Mouse (Mus musculus) erythroblast, adult 5-6 weeks (primary cell): Measurements from ENCODE around the gene Gm39115. TPM values are rescaled to one million over a fixed set of nuclear protein-coding genes. Genes with fewer than 3 reads are reported as not detected.
"Not testable (repeated sequence)": the region's sequence is repeated elsewhere in the genome, so short reads cannot be mapped to it uniquely, and the experiment has no call there.

Experiments
- ATAC-seq: replicated peaks from 2 replicates; pipeline ENCODE4 v1.8.0; 2016; ENCODE audit warnings: moderate number of reproducible peaks, mild to moderate bottlenecking, moderate TSS enrichment, inconsistent platforms; ENCODE audit not compliant: poor library complexity, low FRiP score, severe bottlenecking
- total RNA-seq, 2 experiments: library from RNA; stranded (forward) in 1 of 2; stranded (reverse) in 1 of 2; fragments of 150-400 nt in 1 of 2; fragments of 200-764, 138-1000 nt in 1 of 2; gene quantifications; 2 replicates each; pipeline versions ENCODE4 v1.2.3 to v1.2.4; 2015 to 2017; ENCODE audit warnings: low replicate concordance in 2 of 2

The Gm39115 gene
- total RNA-seq (2015; ENCODE audit: low replicate concordance) (not detected in 2 replicates), total RNA-seq (2017; ENCODE audit: low replicate concordance) (not detected in 2 replicates)

DNA sequence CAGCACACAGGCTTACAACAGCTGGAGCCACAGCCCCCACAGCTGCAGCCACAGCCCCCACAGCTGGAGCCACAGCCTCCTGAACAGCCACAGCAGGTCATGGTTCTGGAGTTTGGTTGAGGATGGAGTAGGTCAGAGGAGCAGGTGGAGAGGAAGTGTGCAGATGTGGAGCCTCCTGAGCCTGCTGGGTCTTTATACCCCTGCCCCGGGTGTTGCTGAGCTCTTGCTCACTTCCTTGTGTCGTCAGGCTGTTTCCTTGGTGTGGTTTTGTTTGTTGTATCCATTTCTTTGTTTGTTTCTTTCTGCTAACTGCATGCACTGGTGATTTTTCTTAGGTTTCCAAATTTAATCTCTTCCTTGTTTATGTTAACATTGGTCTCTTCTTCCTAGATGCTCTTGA, at the start of gene Gm39115:
Gm39115 (minus strand) TSS at position 101 of the 400 bp plus-strand sequence.
- ATAC-seq: not testable (repeated sequence)

DNA sequence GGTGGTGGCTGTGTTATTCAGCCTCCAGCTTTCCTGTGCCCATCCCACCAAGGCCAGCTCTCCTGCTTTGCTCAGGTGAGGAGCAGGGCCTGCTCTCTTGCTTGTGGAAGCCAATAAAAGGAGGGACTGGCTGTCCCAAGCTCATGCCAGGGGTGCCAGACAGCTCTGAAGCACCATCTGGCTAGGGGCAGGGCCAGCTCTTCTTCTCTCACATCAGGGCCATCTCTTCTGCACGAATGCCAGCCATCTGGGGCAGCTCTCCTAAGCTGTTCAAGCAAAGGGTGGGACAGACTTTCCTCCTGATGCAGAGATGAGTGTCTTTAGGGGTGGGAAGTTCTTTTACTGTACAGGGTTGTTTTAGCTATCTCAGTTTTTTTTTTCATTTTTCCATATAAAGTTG, 45.2 kb upstream of the Gm39115 start:
- no peak for ATAC-seq

DNA sequence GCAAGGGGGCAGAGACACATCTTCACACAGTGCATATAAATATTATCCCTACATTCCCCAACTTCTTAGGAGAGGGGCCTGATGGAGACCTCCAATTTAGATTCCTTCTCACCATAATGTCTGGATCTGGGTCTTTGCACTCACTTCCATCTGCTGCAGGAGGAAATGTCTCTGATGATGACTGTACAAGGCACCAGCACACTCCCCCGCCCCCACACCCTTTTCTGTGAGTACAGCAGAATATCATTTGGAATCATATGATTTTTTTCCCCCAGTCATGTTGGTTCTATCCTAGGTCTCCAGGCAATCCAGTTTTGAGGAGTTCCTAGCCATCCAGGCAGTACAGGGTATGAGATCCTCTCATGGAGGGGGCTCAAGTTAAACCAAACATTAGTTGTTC, 42.9 kb upstream of the Gm39115 start:
- ATAC-seq: no peak

DNA sequence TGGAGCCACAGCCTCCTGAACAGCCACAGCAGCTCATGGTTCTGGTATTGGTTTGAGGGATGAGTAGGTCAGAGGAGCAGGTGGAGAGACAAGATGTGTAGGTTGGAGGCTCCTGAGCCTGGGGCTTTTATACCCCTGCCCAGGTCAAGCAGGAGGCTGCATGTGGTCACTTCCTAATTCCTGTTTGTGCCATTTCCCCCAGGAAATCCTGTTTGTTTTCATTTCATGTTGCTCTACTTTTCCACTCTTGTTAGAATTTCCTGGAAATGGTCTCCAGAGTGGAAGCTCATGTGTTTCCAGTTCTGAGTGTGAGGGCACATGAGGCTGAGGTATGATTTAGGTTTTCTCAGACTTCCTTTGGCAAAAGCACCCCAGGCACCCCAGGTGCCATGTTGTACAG, 40.1 kb upstream of the Gm39115 start, which contains the start of gene Krtap5-2:
Krtap5-2 (minus strand) TSS at position 101 of the 400 bp plus-strand sequence.
- ATAC-seq: not testable (repeated sequence)

DNA sequence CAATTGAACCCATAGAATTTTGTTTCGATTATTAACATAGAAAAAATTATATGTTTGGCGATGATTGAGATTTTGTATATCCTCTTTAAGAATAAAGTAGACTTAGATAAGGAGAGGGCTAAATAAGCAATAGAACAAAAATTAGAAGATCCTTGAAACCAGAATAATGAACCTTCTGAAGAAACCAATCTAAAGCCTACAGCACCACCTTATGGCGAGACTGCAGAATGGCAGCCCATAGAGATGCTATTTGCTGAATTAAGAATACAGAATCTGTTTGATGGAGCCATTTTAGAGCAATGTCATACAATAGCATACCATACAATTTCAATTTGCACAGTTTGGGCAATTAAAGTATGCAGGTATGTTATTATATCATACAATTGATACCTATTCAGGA, 34.0 kb upstream of the Gm39115 start:
- ATAC-seq: peak; percentile 68; the same call in 1 of the 2 replicates

DNA sequence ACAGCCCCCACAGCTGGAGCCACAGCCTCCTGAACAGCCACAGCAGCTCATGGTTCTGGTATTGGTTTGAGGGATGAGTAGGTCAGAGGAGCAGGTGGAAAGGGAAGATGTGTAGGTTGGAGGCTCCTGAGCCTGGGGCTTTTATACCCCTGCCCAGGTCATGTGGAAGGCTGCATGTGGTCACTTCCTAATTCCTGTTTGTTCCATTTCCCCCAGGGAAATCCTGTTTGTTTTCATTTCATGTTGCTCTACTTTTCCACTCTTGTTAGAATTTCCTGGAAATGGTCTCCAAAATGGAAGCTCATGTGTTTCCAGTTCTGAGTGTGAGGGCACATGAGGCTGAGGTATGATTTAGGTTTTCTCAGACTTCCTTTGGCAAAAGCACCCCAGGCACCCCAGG, 29.8 kb upstream of the Gm39115 start, which contains the start of gene Gm4553:
Gm4553 (minus strand) TSS at position 101 of the 400 bp plus-strand sequence.
- not testable (repeated sequence) for ATAC-seq

DNA sequence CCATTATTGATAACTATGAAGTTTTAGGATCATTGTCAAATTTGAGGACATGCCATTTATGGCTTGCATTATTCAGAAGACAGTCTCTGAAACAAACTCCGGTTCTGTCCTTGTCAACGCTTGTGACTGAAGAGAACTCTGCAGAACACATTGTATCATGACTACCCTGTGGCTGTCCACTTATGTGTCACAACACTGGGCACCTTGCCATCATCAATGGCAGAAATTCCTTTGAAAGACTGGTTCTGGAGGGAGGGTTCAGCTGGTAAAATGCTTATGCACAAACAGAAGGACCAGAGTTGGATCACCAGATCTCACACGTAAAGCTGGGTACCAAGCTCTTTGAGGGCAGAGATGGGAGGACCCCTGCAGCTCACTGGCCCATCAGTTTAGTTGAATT, 23.5 kb upstream of the Gm39115 start:
- ATAC-seq: no peak

DNA sequence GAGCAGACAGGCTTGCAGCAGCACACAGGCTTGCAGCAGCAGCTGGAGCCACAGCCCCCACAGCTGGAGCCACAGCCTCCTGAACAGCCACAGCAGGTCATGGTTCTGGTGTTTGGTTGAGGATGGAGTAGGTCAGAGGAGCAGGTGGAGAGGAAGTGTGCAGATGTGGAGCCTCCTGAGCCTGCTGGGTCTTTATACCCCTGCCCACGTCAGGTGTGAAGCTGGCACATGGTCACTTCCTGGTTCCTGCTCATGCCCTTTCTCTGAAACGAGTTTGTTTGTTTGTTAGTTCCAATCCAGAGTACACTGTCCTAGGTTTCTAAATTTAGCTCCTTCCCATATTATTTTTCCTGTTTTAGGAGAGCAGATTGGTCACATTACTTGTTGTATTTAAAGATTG, 21.2 kb upstream of the Gm39115 start, which contains the start of gene Gm29735:
Gm29735 (minus strand) TSS at position 101 of the 400 bp plus-strand sequence.
- not testable (repeated sequence) for ATAC-seq

DNA sequence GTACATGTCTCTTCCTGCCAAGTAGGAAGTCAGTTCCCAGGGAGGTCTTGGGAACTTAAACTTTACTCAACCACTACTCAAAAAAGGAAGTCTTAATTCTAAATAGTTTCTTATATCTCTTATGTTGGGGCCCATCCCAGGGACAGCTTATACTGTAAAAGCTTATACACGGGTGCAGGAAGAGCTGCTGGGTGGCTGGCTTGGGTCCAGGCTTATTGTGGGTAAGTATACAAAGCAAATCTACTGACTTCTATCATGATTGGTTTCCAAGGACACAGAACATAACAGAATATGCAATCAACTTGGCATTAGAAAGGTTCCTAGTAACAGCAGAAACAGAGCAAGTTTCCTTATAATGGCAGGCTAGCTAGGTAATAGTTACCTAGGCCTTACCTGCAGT, 19.5 kb upstream of the Gm39115 start:
- ATAC-seq: no peak

DNA sequence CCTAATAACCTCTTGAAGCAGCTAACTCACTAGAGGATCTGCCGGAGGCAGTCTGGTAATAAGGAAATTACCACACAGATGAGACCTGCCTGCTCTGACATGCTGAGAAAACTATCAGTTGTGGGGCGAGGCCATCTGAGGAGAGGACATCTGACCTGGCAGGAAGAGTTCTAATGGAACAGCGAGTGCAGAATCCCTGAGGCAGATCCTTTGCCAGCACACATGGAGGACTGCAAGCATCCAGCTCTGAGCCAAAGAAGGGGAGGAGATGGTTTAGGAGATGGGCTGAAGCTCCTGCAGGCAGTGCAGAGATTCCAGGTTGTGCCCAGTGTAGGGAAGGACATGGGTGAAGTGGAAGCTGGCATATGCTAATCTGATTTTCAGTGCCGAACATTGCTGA, 16.4 kb upstream of the Gm39115 start:
- no peak for ATAC-seq

DNA sequence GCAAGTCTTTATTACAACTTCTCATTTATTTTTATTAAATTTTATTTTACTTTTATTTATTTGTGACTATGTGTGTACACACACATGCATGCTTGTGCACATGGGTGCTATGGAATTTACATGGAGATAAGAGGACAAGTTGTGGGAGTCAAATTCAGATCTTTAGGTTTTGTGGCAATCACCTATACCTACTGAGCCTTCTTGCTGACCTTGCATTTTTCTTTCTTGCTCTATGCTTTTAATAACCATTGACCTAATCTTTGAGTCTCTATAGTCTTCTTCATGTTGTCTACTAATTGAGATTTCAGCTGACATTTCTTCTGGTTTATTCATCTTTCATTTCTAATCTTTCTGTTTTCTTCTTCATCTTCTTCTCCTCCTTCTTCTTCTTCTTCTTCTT, 12.8 kb upstream of the Gm39115 start:
- ATAC-seq: no peak

DNA sequence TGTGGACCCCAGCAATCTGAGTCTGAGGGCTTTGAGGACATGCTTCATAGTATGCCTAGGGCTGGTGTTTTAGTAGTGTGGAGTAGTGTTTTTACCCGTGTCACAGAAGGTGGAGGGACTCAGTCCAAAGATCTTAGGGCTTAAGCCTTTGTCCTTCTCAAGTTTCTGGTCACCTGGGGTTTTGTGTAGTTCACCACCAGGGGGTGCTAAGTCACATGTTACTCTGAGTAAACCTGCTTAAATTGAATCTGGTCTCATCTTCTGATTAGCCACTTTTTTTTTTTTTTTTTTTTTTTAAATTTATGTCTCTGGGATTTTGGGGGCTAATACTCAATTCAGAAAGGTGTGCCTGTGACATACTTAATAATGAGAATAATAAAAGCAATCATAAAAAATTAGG, 10.2 kb upstream of the Gm39115 start:
- ATAC-seq: no peak

DNA sequence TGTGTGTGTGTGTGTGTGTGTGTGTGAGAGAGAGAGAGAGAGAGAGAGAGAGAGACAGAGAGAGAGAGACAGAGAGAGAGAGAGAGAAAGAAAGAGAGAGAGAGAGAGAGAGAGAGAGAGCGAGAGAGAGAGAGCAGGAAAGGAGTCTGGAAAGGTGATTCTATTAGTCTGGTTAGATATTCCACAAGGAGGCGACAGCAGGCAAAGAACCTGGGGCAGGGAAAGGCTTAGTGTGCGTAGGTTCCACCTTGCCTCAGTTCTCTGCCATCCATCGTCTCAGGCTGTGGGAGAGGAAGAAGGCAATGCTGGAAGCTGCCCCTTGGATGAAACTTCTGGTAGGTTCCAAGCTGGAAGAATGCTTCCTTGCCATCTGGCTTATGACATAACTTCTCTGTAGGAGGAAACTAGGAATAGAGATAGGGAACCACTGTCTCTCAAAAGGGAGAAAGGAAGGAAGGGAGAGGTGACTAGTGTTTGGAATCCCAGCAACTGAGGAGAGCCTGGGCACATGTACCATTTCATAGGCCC, 9.6 kb upstream of the Gm39115 start:
- no peak for ATAC-seq

DNA sequence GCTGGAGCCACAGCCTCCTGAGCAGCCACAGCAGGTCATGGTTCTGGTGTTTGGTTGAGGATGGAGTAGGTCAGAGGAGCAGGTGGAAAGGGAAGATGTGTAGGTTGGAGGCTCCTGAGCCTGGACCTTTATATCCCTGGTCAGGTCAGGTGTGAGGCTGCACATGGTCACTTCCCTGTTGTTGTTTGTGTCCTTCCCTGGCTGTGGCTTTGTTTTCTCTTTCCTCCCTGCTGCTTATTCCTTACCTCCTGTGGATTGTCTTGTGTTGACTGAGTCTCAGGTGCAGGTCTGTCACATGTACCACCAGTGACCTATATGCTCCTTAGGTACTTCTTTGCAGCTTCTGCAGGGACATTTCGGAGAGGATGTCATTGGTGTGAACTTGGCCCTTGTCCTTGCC, 8.7 kb upstream of the Gm39115 start, which contains the start of gene Gm45337:
Gm45337 (minus strand) TSS at position 101 of the 400 bp plus-strand sequence.
- no peak for ATAC-seq

DNA sequence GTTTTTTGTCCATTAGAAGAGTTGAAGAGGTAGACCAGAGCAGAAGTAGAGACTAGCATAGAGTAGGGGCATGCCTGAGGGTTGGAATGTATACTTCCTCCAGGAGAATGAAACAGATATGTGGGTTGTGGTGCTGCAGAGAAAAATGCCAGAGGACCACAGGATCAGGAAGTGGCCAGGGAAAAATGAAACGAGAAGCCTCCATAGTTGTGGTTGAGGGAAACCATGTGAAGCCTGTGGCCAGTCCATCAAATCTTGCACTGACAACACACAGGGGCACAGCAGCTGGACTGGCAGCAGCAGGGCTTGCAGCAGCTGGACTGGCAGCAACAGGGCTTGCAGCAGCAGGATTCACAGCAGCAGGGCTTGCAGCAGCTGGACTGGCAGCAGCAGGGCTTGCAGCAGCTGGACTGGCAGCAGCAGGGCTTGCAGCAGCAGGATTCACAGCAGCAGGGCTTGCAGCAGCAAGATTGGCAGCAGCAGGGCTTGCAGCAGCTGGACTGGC, 7.7 kb upstream of the Gm39115 start:
- not testable (repeated sequence) for ATAC-seq

DNA sequence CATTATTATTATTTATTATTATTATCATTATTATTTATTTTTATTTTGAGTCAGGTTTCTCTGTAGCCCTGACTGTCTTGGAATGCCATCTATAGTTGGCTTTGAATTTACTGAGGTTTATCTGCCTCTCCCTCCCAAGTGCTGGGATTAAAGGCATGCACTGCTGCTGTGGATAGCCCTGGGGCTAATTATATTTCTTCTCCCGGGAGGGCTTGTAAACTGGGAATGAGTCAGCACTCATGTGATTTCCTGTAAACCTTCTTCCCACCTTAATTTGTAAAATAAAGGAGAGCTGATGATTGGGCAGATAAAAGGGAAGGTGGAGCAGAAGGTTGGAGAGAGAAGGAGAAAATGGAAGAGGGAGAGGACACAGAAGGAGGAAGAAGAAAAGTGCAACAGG, 4.9 kb upstream of the Gm39115 start:
- ATAC-seq: no peak

DNA sequence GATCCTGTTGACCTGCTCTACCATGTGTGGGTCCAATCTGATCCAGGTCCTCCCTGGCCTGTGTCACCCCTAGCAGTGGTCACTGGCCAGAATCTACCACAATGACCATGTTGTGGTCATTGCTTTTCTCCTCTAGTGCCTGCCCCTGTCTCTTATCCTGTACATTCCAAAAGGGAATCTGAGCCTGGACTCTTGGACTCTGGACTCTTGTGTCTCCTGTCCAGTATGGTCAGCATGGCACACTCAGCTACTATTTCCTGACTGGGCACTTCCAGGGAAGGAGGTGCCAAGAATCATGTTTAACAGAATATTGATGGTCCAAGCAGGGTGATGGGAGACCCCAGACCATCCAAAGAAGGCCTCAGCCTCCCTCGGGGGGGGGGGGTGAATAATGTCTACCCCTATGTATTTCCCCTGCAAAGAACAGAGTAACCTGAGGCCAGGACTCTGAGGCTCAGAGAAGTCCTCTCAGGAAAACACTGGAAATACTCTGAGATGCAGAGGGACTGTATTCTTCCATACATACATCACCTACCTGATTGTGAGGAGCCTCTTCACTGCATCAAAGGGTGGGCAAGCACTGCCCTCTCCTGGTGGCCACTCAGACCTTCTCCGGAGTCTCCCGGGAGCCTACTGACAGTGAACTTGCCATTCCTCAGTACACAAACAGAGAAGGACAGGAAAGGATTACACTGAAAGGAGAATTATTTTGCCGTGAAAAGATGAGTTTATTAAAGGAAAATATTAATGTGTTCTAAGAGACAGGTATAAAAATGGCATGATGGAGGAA, 1.4 kb downstream of the Gm39115 start:
- ATAC-seq: no peak

DNA sequence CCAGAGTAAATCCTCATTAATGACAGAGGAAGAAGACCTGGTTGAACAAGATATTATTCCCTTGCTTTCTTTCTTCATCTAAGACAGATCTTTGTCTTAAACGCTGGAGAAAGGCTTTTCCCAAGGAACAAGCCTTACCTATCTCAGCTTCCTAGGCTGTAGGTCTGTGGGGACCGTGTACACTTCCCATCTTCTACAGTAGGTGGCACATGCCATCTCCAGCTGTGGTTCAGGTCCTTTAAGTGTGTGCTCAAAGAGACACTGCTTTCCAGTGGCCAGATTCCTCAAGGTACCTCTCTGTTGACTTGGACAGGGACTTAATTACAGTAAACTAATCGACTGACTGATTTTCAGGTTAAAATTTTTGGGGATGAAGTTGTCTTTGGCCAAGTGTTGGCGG, 7.0 kb downstream of the Gm39115 start:
- ATAC-seq: no peak

DNA sequence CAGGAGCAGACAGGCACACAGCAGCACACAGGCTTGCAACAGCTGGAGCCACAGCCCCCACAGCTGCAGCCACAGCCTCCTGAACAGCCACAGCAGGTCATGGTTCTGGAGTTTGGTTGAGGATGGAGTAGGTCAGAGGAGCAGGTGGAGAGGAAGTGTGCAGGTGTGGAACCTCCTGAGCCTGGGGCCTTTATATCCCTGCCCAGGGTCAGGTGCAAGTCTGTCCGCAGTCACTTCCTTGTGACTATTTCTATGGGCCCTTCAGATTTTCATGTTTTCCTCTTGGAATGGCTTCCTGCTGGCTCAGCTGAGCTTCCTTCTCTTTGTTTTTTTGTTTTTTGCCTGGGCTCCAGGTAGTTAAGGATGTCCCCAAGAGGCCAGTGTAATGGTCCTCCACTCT, 15.2 kb downstream of the Gm39115 start, which contains the start of gene Gm45618:
Gm45618 (minus strand) TSS at position 101 of the 400 bp plus-strand sequence.
- not testable (repeated sequence) for ATAC-seq

DNA sequence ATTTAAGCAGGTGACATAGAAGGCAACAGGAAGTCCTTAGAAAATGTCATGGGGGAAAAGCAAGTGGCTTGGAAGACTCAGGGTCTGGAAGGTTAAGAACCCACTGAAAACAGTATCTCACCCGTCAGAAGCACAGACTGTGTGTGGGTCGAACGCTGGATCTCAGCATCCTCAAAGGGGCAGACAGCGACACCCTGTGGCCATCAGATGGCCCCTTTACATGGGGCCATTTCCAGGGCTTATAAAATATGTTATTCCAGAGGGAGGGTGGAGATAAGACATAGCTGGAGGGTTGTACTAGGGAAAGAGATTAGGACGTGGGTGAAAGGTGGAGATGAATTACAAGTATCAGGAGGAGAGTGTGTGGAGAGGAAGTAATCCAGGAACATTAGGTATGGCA, 16.2 kb downstream of the Gm39115 start:
- peak; percentile 70 for ATAC-seq

DNA sequence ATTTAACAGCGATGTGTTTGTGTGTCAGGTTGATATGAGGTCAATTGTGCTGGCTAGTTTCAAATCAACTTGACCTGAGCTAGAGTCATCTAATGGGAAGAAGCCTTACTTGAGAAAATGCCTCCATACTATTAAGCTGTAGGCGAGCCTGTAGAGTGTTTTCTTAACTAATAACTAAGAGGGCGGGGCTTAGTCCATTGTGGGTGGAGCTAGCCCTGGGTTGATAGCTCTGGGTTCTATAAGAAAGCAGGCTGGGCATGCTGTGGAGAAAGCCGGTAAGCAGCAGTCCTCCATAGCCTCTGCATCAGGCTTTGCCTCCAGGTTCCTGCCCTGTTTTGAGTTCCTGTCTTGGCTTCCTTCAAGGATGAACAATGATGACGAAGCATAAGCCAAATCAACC, 31.1 kb downstream of the Gm39115 start:
- ATAC-seq: 0 out of 2 replicates have a peak, but pooled peaks have one; percentile 50
